Mouse (Mus musculus): ENCODE data around the gene Slc28a2.
A peak's percentile ranks its signal among the peaks of the same experiment; 100 is the strongest.
"Not testable (repeated sequence)": the region's sequence is repeated elsewhere in the genome, so short reads cannot be mapped to it uniquely, and the experiment has no call there.

Slc28a2 gene

DNA sequence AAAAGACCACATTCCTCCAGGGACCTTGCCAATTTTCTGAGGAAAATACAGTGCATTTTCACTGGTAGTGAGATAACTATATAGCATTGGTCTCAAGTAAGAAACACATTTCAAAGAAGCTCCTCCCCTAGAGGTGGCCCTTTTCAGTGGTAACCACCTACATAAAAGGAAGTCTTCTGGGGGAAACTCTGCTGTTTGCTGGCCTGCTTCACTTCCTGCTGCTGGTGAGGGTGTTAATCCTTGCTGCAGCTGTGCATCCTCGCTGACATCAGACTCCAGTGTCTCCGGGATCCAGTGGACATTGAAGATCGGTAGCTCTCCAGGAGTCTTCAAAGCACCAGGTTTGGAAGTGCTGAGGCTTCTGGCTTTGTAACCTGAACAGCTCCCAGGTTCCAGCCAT, at the start of gene Slc28a2:
Gene Slc28a2, plus strand, starts transcription at position 278 of the 400 bp plus-strand sequence.
- not testable (repeated sequence) for DNase-seq (ENCODE audit: low read depth, low spot score)

DNA sequence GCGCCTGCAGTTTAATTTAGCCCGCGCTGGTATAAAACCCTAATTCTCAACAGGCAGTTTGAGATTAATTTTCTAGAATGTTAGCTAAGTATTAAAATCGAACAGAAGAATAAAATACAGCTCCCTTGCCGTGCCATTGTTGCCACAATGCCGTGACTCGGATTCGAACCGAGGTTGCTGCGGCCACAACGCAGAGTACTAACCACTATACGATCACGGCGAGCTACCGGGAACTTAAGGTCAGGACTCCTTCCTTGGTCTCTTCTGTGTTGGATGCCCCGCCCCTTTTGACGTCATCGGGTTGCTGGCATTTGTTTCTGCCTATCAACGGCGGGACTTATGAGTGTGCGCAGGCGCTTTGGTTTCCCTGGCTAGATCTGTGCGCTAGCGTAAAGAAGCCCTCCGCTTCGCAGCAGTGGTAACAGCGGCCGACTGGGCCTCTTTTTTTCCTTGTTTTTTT, 49.0 kb upstream of the Slc28a2 start:
- peak; percentile 98 for DNase-seq (ENCODE audit: low read depth, low spot score)

- DNase-seq (ENCODE audit: low read depth, low spot score) = peak; percentile 91
Measured at GRCm38 (mm10) chr2:122377751-122378246, 48.5 kb upstream of the Slc28a2 start.

DNA sequence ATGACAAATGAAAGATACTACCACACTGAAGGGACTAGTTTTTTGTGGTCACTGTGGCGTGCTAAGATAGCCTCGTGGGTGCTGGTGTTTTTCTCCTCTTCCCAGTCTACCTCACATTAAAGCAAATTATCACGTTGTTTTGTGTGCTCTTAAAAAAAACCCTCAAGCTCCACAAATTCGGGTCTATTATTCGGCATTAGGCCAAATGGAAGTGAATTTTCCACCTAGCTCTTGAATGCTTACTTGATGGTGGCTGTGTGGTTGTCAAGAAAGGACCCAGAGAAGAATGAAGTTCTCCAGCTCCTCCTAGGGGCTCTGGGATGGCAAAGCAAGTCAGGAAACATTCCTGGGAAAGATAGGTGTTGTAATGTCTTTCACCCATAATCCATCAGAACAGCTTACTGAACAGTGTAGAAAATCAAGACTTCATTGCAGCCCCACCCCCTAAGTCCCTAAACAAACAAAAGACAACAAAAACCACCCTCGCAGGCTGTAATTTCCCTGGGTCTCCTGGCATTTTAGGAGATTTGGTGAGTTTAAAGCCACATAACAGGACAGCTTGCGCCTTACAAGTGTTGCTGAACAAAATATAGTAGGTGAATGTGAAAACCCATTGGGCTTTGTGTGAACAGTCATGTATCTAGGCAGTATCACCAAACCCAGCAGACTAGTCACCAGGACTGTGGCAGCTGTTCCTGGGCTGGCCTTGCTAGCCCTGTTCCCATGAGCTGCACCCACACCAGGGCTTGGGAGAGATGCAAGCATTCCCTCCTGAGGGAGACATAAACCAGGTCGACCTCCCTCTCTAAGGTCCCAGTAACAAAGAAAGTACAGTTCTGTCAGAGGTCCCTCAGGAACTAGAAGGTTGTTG, 47.6 kb upstream of the Slc28a2 start:
- peak; percentile 95 for DNase-seq (ENCODE audit: low read depth, low spot score)

DNA sequence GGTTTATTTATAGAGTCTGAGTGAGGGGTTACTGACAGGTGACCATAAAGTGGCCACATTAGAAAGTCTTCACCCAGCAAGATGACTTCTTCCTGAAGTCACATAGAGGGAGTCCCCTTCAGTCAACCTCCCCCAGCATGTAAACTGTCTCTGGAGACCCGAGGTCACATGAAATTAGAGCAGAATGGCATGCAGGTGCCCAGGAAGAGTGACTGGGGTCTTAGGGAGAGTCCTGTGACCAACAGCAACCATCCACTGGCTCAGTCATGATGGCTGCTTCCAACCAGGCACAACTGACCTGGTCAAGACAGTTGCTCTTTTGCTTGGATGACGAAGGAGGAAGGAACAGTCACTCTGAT, 47.0 kb upstream of the Slc28a2 start:
- DNase-seq (ENCODE audit: low read depth, low spot score) = no peak

- peak; percentile 84 for DNase-seq (ENCODE audit: low read depth, low spot score)
Measured at GRCm38 (mm10) chr2:122380768-122381311, 45.4 kb upstream of the Slc28a2 start.

DNA sequence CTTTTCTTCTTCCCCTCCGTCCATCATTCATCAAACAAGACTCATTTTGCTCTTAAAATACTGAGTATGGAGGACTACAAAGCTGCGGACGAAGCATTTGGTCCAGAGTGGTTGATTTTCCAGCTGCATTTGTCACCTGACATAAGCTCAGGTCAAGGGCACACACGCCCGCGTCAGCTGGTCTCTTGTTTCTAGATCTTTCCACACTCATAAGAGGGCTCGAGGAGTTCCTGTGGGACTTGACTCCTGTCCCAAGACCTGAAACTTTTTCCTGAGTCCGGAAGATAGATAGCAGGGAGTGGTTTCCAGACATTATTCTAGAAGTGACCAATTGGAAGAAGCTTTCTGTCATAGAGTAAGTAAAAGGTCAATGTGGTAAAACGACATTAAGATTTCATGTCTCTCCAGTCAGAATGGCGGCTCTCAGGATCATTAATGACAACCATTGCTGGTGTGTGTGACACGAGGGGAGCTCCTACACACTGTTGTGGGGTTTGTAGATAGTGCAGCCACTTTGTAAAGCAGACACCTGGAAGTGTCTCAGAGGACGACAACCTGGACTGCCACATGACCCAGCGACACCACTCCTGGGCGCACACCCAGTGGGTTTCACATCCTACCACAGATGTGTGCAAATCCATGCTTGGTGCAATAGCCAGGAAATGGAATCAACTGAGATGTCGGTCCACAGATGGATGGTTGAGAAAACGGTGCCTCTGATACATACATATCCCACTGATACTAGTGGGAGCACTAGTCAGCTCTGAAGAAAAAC, 44.8 kb upstream of the Slc28a2 start:
- no peak for DNase-seq (ENCODE audit: low read depth, low spot score)

DNA sequence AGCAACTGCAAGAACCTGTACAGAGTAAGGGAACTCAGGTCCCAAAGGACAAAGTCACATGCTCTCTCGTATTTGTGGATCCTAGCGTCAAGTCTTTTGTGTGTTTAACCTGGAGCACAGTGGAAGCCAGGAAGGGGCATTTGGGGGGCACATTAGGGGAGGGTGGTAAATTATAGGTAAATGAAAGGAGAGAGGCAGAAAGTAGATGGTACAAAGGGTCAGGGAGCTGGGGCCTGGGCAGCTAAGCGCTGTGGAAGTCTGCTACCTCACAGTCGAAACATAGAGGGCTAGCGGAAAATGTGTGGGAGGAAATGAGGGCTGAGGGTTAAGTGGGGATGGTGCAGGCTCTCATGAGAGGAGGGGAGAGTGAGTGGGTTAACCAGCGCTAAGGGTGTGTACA, 44.2 kb upstream of the Slc28a2 start:
- DNase-seq (ENCODE audit: low read depth, low spot score) = no peak

GRCm38 (mm10) chr2:122385095-122385494, 41.2 kb upstream of the Slc28a2 start:
- no peak for DNase-seq (ENCODE audit: low read depth, low spot score)

GRCm38 (mm10) chr2:122387135-122387534, 39.1 kb upstream of the Slc28a2 start:
- not testable (repeated sequence) for DNase-seq (ENCODE audit: low read depth, low spot score)

- DNase-seq (ENCODE audit: low read depth, low spot score) = peak; percentile 78
Measured at GRCm38 (mm10) chr2:122396150-122396549, 30.1 kb upstream of the Slc28a2 start.

DNA sequence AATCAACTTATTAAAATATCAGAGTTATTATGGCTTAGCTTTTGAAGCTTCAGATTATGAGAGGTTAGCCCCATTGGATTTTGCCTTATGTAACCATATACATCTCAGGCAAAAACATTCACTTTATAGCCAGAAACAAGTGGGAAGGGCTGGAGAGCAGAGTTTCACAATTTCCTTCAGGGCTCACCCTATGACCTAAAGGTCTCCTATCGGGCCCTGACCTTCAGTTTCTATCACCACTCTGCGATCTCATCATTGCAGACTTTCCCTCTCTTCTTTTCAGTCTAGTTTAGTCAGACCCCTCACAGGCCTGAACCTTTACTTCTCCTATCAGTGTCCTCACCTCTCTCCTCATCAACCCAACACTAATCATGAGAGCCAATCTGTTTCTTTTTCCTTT, 18.7 kb upstream of the Slc28a2 start:
- DNase-seq (ENCODE audit: low read depth, low spot score) = no peak

DNA sequence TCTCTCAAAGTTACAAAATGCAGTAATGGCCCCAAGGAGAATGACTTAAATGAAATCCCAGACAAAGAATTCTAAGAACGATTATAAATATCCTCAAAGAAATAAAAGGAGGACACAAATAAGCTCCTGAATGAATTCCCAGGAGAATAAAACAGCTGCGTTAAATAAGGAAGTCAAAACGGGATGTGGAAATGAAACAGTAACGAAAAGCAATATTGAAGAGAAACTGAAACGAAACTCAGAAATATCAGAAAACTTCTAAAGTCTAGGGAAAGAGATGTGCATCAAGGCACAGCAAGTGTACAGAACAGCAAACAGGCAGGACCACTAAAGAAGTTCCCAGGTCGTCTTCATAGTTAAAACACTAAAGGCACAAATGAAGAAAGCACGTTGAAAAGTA, 17.3 kb upstream of the Slc28a2 start:
- peak; percentile 1 for DNase-seq (ENCODE audit: low read depth, low spot score)

- not testable (repeated sequence) for DNase-seq (ENCODE audit: low read depth, low spot score)
Measured at GRCm38 (mm10) chr2:122426645-122427044, 368 bp downstream of the Slc28a2 start.

DNA sequence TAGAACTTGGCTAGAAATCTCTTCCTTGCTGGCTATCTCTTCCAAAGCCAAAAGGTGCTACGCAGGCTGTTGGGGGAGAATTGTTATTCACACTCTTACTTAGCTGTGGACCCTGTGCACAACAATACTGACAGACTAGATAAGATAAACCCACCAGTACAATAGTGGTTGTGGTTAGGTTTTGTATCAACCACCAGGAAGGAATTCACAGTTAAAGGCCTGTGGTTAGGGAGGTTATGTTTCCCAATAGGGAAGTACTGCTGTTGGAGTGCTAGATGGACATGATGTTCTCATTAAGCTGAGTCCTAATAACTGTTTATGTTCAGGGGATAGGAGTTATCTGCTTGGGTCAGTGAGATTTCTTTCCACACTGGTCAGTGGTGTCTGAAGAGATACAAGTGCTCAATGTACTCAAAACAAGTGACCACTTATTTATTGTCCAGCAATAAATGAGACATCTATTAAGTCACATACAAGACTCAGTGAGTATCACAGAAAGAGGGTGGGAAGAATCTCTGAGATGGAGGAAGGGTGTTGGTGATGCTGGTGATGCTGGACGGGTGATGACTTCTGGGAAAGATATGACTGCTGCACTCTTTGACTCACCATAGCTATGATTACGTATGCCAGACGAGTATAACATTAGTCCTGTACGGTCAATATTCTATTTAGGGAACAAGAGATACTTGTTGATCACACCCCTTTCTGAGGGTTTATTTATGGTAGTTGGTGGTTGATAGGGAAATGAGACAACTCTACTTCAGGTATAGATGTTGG, 12.6 kb downstream of the Slc28a2 start:
- DNase-seq (ENCODE audit: low read depth, low spot score) = not testable (repeated sequence)

- not testable (repeated sequence) for DNase-seq (ENCODE audit: low read depth, low spot score)
Measured at GRCm38 (mm10) chr2:122440521-122440920, 14.2 kb downstream of the Slc28a2 start.

DNA sequence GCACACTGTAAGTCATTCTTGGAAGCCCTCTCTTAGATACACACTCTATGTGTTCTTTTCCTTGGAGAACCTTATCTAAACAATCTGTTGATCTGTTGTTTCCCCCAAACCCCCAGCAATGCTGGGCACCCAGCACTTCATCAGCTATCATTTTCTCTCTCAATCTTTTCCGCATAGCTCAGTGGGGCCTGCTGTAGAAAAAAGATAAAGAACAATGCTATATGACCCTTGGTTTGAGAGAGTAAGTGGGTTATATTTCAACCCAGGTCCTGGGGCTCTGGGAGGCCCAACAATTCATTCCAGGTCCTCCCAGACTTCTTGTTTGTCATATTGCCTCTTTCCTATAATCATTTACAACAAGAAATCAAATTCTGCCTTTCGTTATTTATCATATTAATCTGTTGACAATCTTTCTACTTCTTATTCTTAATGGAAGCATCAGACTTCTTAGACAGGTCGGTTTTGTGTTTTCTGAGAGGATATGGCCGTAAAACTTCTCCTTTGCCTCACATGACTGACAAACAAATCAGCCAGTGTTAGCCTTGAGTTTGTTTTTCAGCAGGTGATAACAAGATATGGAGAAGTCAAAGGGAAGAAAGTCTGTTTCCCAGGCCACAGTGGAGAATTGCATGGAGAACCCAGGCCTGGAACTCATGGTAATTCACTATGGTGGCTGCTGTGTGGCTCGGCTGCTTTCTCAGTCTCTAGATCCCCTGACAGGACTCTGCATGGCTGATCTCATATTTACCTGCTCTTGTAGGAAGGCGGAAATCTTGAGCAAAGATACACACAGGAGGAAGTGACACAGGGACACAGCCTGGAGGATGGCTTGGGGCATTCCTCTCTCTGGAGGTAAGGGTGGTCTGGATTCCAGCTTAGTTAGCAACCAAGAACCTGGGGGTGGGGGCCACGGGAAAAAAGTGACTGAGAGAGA, 15.0 kb downstream of the Slc28a2 start:
- no peak for DNase-seq (ENCODE audit: low read depth, low spot score)

DNA sequence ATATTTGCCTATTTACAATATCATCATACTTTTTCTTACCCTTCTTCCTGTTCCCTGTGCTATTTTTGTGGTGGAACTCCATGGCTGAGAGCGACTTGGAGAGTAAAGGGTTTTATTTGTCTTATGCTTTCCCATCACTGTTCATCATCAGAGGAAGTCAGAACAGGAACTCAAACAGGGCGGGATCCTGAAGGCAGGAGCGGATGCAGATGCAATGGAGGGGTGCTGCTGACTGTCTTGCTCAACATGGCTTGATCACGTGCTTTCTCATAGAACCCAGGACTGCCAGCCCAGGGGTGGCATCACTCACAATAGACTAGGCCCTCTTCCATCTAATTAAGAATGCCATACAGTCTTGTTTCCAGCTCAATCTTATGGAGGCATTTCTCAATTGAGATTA, 24.1 kb downstream of the Slc28a2 start:
- DNase-seq (ENCODE audit: low read depth, low spot score) = no peak

DNA sequence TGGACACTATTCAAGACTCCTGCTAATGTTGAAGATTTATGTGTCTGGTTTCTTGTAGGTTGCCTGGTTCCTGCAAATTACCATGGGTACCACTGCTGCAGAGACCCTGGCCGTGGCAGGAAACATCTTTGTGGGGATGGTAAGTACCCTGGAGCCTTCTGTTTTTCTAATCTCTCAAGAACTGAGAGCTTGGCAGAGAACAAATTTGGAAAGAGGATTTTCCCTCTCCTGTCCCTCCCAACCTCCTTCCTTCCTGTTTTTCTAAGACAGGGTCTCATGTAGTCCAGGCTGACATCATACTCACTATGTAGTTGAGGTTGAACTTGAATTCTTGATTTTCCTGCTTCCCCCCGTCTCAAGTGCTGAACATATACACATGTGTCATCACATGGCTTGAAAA, 26.1 kb downstream of the Slc28a2 start:
- DNase-seq (ENCODE audit: low read depth, low spot score) = no peak

GRCm38 (mm10) chr2:122466901-122467300, 40.6 kb downstream of the Slc28a2 start:
- DNase-seq (ENCODE audit: low read depth, low spot score) = no peak

Measured in 3T3-L1 (cell line).